Mouse (Mus musculus) small intestine, adult 2 months (tissue): ENCODE data around the gene Csf2.

Experiments used
- CTCF ChIP-seq: fragments of 200-500 bp; IDR thresholded peaks from 2 replicates; pipeline ENCODE4 v1.5.1; 2012; ENCODE audit warnings: low read depth, mild to moderate bottlenecking, control low read depth, inconsistent platforms, low read length, moderate library complexity, mixed read lengths; ENCODE audit not compliant: insufficient replicate concordance, insufficient read length; ENCODE audit errors: extremely low read depth
- POLR2A ChIP-seq: fragments of 200-500 bp; IDR thresholded peaks from 2 replicates; pipeline ENCODE4 v1.6.1; 2012; ENCODE audit warnings: low read depth, mild to moderate bottlenecking, control low read depth, inconsistent platforms, low read length, moderate library complexity

- no peak for TF ChIP-seq CTCF
- TF ChIP-seq POLR2A: no peak
These were observed 30.3 kb downstream of the Csf2 start for GRCm38 (mm10) chr11:54219191-54219590.
